Mouse (Mus musculus): ENCODE results near the gene Fbxo46.
"Not testable (repeated sequence)": the region's sequence is repeated elsewhere in the genome, so short reads cannot be mapped to it uniquely, and the experiment has no call there.

Gene Fbxo46

GRCm38 (mm10) chr7:19119631-19120429, at the start of gene Fbxo46:
Gene Fbxo46 (plus strand): TSS chr7:19119859.
- DNase-seq, result peak; percentile 97 to 98

GRCm38 (mm10) chr7:19071024-19071423, 48.6 kb upstream of the Fbxo46 start:
- not testable (repeated sequence) for DNase-seq

- DNase-seq, result no peak
These were observed 46.2 kb upstream of the Fbxo46 start for GRCm38 (mm10) chr7:19073504-19073903.

GRCm38 (mm10) chr7:19074494-19074893, 45.2 kb upstream of the Fbxo46 start:
- no peak for DNase-seq

- no peak for DNase-seq
These were observed 44.4 kb upstream of the Fbxo46 start for GRCm38 (mm10) chr7:19075231-19075630.

GRCm38 (mm10) chr7:19075723-19076585, 43.7 kb upstream of the Fbxo46 start, which contains the start of gene Dmwd:
Gene Dmwd (plus strand): TSS chr7:19076227.
- peak; percentile 96 to 97 for DNase-seq

- DNase-seq, result no peak
These were observed 43.1 kb upstream of the Fbxo46 start for GRCm38 (mm10) chr7:19076586-19076991.

- DNase-seq, result peak; percentile 51 to 71
These were observed 41.9 kb upstream of the Fbxo46 start for GRCm38 (mm10) chr7:19077761-19078160.

GRCm38 (mm10) chr7:19078732-19079131, 40.9 kb upstream of the Fbxo46 start:
- no peak for DNase-seq

GRCm38 (mm10) chr7:19080451-19080950, 39.2 kb upstream of the Fbxo46 start:
- no peak for DNase-seq

- no peak for DNase-seq
These were observed 37.5 kb upstream of the Fbxo46 start for GRCm38 (mm10) chr7:19082171-19082570.

- DNase-seq, result peak; percentile 48 to 52
These were observed 36.6 kb upstream of the Fbxo46 start for GRCm38 (mm10) chr7:19083096-19083495.

- DNase-seq, result no peak
These were observed 36.0 kb upstream of the Fbxo46 start, which contains the start of gene Dmpk for GRCm38 (mm10) chr7:19083701-19084100. Gene Dmpk (plus strand): TSS chr7:19083849.

- DNase-seq, result peak; percentile 39 to 60
These were observed 35.3 kb upstream of the Fbxo46 start for GRCm38 (mm10) chr7:19084277-19084771.

- DNase-seq, result no peak
These were observed 34.7 kb upstream of the Fbxo46 start for GRCm38 (mm10) chr7:19084921-19085473.

GRCm38 (mm10) chr7:19085495-19085894, 34.2 kb upstream of the Fbxo46 start:
- DNase-seq, result no peak

GRCm38 (mm10) chr7:19086042-19086441, 33.6 kb upstream of the Fbxo46 start:
- DNase-seq, result peak; percentile 65 to 66

- no peak for DNase-seq
These were observed 32.9 kb upstream of the Fbxo46 start for GRCm38 (mm10) chr7:19086760-19087159.

- DNase-seq, result peak in 1 of 2 experiments; percentile 60
These were observed 30.8 kb upstream of the Fbxo46 start for GRCm38 (mm10) chr7:19088813-19089212.

- DNase-seq, result no peak
These were observed 27.7 kb upstream of the Fbxo46 start for GRCm38 (mm10) chr7:19091913-19092312.

- DNase-seq, result peak in 1 of 2 experiments; percentile 44
These were observed 27.1 kb upstream of the Fbxo46 start for GRCm38 (mm10) chr7:19092381-19093173.

GRCm38 (mm10) chr7:19093174-19093521, 26.5 kb upstream of the Fbxo46 start:
- DNase-seq, result peak; percentile 89 to 90
